Mouse (Mus musculus) heart, postnatal 0 days (tissue): ENCODE data around the gene Aurka. TPM values are rescaled to one million over a fixed set of nuclear protein-coding genes. Genes with fewer than 3 reads are reported as not detected.
A peak's percentile ranks its signal among the peaks of the same experiment; 100 is the strongest.

Source experiments
- ATAC-seq: fragments of 200-750 bp; cut with Nextera tagmentation; 2 replicates; pipeline ENCODE4 v1.8.0; 2017; ENCODE audit warnings: low read depth, moderate number of reproducible peaks, moderate library complexity; ENCODE audit not compliant: insufficient read depth
- DNase-seq: peaks from one replicate; pipeline ENCODE4 v3.0.0-alpha.2; 2016; ENCODE audit warnings: low spot score
- H3K27ac ChIP-seq: fragments of 300-500 bp; sonication (generic); 2 replicates; pipeline ENCODE4 v1.5.1; 2014; ENCODE audit warnings: low read depth, mild to moderate bottlenecking
- H3K27me3 ChIP-seq: fragments of 300-500 bp; sonication (generic); 2 replicates; pipeline ENCODE4 v1.6.1; 2014; ENCODE audit warnings: low read length, mixed read lengths; ENCODE audit not compliant: control insufficient read depth, insufficient read depth
- H3K36me3 ChIP-seq: fragments of 300-500 bp; sonication (generic); replicated peaks from 2 replicates; pipeline ENCODE4 v1.6.1; 2014; ENCODE audit warnings: low read length, mixed read lengths; ENCODE audit not compliant: control insufficient read depth, insufficient read depth
- H3K4me1 ChIP-seq: fragments of 300-500 bp; sonication (generic); 2 replicates; pipeline ENCODE4 v1.6.1; 2014; ENCODE audit warnings: antibody characterized with exemption; ENCODE audit not compliant: control insufficient read depth, insufficient read depth
- H3K4me2 ChIP-seq: fragments of 300-500 bp; sonication (generic); 2 replicates; pipeline ENCODE4 v1.6.1; 2014; ENCODE audit warnings: low read depth, mild to moderate bottlenecking, low read length, moderate library complexity
- H3K4me3 ChIP-seq: fragments of 300-500 bp; sonication (generic); 2 replicates; pipeline ENCODE4 v1.5.1; 2014; ENCODE audit warnings: low read depth, low read length
- H3K9ac ChIP-seq: fragments of 300-500 bp; sonication (generic); replicated peaks from 2 replicates; pipeline ENCODE4 v1.6.1; 2014; ENCODE audit warnings: low read depth, low read length, mixed read lengths
- H3K9me3 ChIP-seq: fragments of 300-500 bp; sonication (generic); replicated peaks from 2 replicates; pipeline ENCODE4 v1.6.1; 2016; ENCODE audit warnings: low read length; ENCODE audit not compliant: control insufficient read depth
- CTCF ChIP-seq: IDR thresholded peaks from 2 replicates; pipeline ENCODE4 v1.5.1; 2016; ENCODE audit warnings: antibody characterized with exemption, control low read depth, low read depth
- EP300 ChIP-seq: IDR thresholded peaks from 2 replicates; pipeline ENCODE4 v1.6.1; 2016; ENCODE audit warnings: antibody characterized with exemption, low read depth
- WGBS: fragments of 180-500 bp; shearing (Covaris S2); extraction: QIAGEN DNeasy Blood & Tissue Kit; methylation state at CpG from one replicate; pipeline ENCODE4 v1.1.7; 2014; 5-methylcytosine and 5-hydroxymethylcytosine counted together
- polyA plus RNA-seq: library from polyadenylated mRNA; unstranded; fragments of >200 nt; fragmentation: Nextera tagmentation; extraction: Ambion mirVana; gene quantifications from 2 replicates; pipeline ENCODE4 v1.2.1, GENCODE M21; 2015
- total RNA-seq: library from RNA; depleted of rRNA; stranded (reverse); fragments of >200 nt; gene quantifications from 2 replicates; pipeline ENCODE4 v1.2.3, GENCODE M21; 2014; ENCODE audit warnings: low replicate concordance; rRNA removed

Aurka gene
- 36.6 and 54.8 TPM in 2 replicates for total RNA-seq
- 23.9 and 25.5 TPM in 2 replicates for polyA plus RNA-seq

GRCm38 (mm10) chr2:172370411-172371223 lies at the start of gene Aurka, which contains the start of gene Cstf1:
Gene Aurka, minus strand, starts transcription at chr2:172370535.
Gene Cstf1, plus strand, starts transcription at chr2:172370681.
- ATAC-seq (peak; percentile 98), DNase-seq (peak; percentile 94)
- Histone ChIP-seq H3K36me3 (peaks cover 45% of the 10 kb centered on the region), H3K9me3 (no peaks in the 10 kb centered on the region), H3K9ac (peak within 1 kb of the TSS; percentile 98), H3K4me1 (peaks cover 14% of the 10 kb centered on the region), H3K27me3 (no peaks in the 10 kb centered on the region), H3K4me3 (peak within 1 kb of the TSS; percentile 99), H3K27ac (peak within 1 kb of the TSS; percentile 87), H3K4me2 (peak within 1 kb of the TSS; percentile 98)
- no peak for TF ChIP-seq CTCF
- TF ChIP-seq EP300 = 0 out of 2 replicates have a peak, but pooled peaks have one; percentile 52
- under 1% methylated on average over 66 of the region's 66 CpGs for WGBS

- 82% methylated on average over 5 of the region's 5 CpGs for WGBS
- H3K27me3 ChIP-seq = no peaks in the 10 kb centered on the region
- no peak overlapping the region for H3K4me3 ChIP-seq
- H3K27ac ChIP-seq = no peak overlapping the region
- TF ChIP-seq CTCF (no peak), EP300 (no peak)
- DNase-seq (no peak), ATAC-seq (no peak)
- H3K4me2 ChIP-seq = no peak overlapping the region
- H3K9ac ChIP-seq = no peak overlapping the region
- no peaks in the 10 kb centered on the region for H3K4me1 ChIP-seq
- H3K36me3 ChIP-seq = no peaks in the 10 kb centered on the region
- no peaks in the 10 kb centered on the region for H3K9me3 ChIP-seq
Measured at GRCm38 (mm10) chr2:172418208-172418607, 47.9 kb upstream of the Aurka start.

GRCm38 (mm10) chr2:172416876-172417275 lies 46.5 kb upstream of the Aurka start:
- no peak overlapping the region for H3K9ac ChIP-seq
- H3K36me3 ChIP-seq = no peaks in the 10 kb centered on the region
- no peak overlapping the region for H3K4me3 ChIP-seq
- TF ChIP-seq EP300 (no peak), CTCF (no peak)
- H3K9me3 ChIP-seq = no peaks in the 10 kb centered on the region
- 82% methylated on average over 5 of the region's 5 CpGs for WGBS
- no peak for ATAC-seq
- 0 out of 2 replicates have a peak, but pooled peaks cover 4% of the 10 kb centered on the region for H3K4me1 ChIP-seq
- H3K27me3 ChIP-seq = no peaks in the 10 kb centered on the region
- no peak overlapping the region for H3K4me2 ChIP-seq
- no peak overlapping the region for H3K27ac ChIP-seq
- no peak for DNase-seq

GRCm38 (mm10) chr2:172416218-172416617 lies 45.9 kb upstream of the Aurka start:
- Histone ChIP-seq H3K9ac (no peak overlapping the region), H3K4me1 (0 out of 2 replicates have a peak, but pooled peaks cover 4% of the 10 kb centered on the region), H3K4me3 (no peak overlapping the region), H3K36me3 (no peaks in the 10 kb centered on the region), H3K4me2 (no peak overlapping the region), H3K27ac (no peak overlapping the region), H3K27me3 (no peaks in the 10 kb centered on the region), H3K9me3 (no peaks in the 10 kb centered on the region)
- DNase-seq = no peak
- TF ChIP-seq EP300 (no peak), CTCF (no peak)
- 58% methylated on average over 12 of the region's 12 CpGs for WGBS
- no peak for ATAC-seq

- Histone ChIP-seq H3K27ac (no peak overlapping the region), H3K9me3 (no peaks in the 10 kb centered on the region), H3K4me1 (0 out of 2 replicates have a peak, but pooled peaks cover 4% of the 10 kb centered on the region), H3K4me3 (no peak overlapping the region), H3K27me3 (no peaks in the 10 kb centered on the region), H3K36me3 (no peaks in the 10 kb centered on the region), H3K4me2 (no peak overlapping the region), H3K9ac (no peak overlapping the region)
- WGBS = 71% methylated on average over 5 of the region's 5 CpGs
- ATAC-seq = no peak
- no peak for TF ChIP-seq EP300
- TF ChIP-seq CTCF = no peak
- DNase-seq = no peak
Measured at GRCm38 (mm10) chr2:172413894-172414293, 43.6 kb upstream of the Aurka start.
